Mouse (Mus musculus) liver, embryonic 14.5 days (tissue): ENCODE results near the gene Olfr307.

Experiments
- CTCF ChIP-seq: IDR thresholded peaks from 2 replicates; pipeline ENCODE4 v1.5.1; 2016; ENCODE audit warnings: antibody characterized with exemption, low read depth, control low read depth
- EP300 ChIP-seq: IDR thresholded peaks from 2 replicates; pipeline ENCODE4 v1.6.1; 2016; ENCODE audit warnings: antibody characterized with exemption, low read depth

DNA sequence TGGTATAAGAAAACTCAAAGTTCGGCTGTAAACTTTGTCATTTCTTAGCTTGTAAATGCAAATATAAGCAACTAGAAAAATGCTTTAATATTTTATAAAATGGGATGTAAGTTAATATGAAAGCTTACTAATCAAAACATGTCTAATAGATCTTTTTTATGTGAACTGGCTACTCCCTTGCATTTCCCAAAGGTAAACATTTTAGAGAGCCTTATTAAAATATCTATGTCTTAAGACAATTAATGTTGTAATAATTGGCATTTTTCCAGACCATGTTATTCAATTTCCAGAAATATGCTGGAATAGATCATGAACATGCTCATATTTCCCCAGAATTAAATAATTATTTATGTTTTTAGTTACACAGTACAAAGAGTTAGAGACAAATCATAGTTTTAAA lies at the start of gene Olfr307:
- TF ChIP-seq CTCF (no peak), EP300 (no peak)
